Comparison of ENCODE assay signal across 14 mouse cellular contexts in the genomic region with DNA sequence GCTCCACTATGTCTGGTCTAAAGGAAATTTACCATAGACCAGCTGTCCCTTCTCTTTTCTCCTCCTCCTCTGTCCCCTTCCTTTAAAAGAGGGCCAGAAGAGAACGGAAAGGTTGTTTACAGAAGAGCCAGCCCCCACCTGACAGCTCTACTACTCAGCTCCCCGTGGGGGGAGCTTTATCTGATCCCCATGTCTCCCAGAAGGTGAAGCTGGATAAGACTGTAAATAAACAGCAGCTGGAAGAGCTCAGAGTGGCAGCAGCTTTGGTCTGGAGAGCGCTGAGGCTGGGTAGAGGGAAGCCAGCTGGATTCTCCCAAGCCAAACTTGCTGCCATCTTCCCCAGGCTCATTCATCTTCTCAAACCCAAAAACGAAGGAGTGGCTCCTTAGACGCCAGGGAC. TPM values are rescaled to one million over a fixed set of nuclear protein-coding genes. Genes with fewer than 3 reads are reported as not detected.
DNase-seq lines count a peak whose midpoint lies in the region; ATAC-seq and TF ChIP-seq lines count a peak whose summit lies in the region.
"Had no signal": no experiment of that assay in that cellular context is flagged by ENCODE, and none has a peak within 500 bp of the region (broad histone marks: within the 10 kb centered on the region; RNA-seq: fewer than 3 reads in every experiment).

No protein-coding gene starts in this region.

- TF ChIP-seq EP300 in MEL (IDR thresholded peaks at IDR 0.05; ENCODE audit: low read depth in 1 of 2, low read length in 2 of 2) = peak; percentile 36 to 71; a peak in 3 of 4 replicates

- TF ChIP-seq RAD21 in MEL (IDR thresholded peaks at IDR 0.05; ENCODE audit: low read depth, low read length) = no peak

- peak overlapping the region; percentile 65 for H3K27ac ChIP-seq in intestine, embryonic 14.5 days (ENCODE audit: low read depth)
- no peak overlapping the region for H3K27ac ChIP-seq in intestine, postnatal 0 days (ENCODE audit: low read depth, low read length)
- no peak overlapping the region for H3K27ac ChIP-seq in MEL (ENCODE audit: control insufficient read depth, low read depth, low read length)
- peak overlapping the region; percentile 69 for H3K27ac ChIP-seq in embryonic facial prominence, embryonic 14.5 days (replicated peaks; ENCODE audit: low read depth, low read length)
- peak overlapping the region; percentile 90 for H3K27ac ChIP-seq in lung, embryonic 16.5 days (ENCODE audit: low read length)
- no peak overlapping the region for H3K27ac ChIP-seq in forebrain, embryonic 11.5 days (ENCODE audit: low read depth, low read length)
- H3K27ac ChIP-seq in forebrain, embryonic 13.5 days = no peak overlapping the region
- H3K27ac ChIP-seq: neural tube, embryonic 13.5 days had no signal

- 8% methylated on average over 5 of the region's 5 CpGs for WGBS in intestine, embryonic 14.5 days
- 29% methylated on average over 5 of the region's 5 CpGs for WGBS in intestine, postnatal 0 days
- 30% methylated on average over 5 of the region's 5 CpGs for WGBS in embryonic facial prominence, embryonic 14.5 days
- 11% methylated on average over 5 of the region's 5 CpGs for WGBS in lung, embryonic 16.5 days
- WGBS in forebrain, embryonic 11.5 days = 46% methylated on average over 5 of the region's 5 CpGs
- WGBS in forebrain, embryonic 13.5 days = 50% methylated on average over 5 of the region's 5 CpGs

- H3K4me1 ChIP-seq in intestine, embryonic 14.5 days (replicated peaks; ENCODE audit: control insufficient read depth, insufficient read depth, low read length) = peaks cover 35% of the 10 kb centered on the region
- H3K4me1 ChIP-seq in intestine, postnatal 0 days (replicated peaks; ENCODE audit: control insufficient read depth, insufficient read depth, low read length) = no peaks in the 10 kb centered on the region; the same call in 1 of the 2 replicates
- peaks cover 19 to 29% of the 10 kb centered on the region in 2 experiments for H3K4me1 ChIP-seq in MEL (ENCODE audit: control insufficient read depth in 1 of 2, insufficient read depth in 2 of 2, low read length in 2 of 2)
- peaks cover 24% of the 10 kb centered on the region for H3K4me1 ChIP-seq in embryonic facial prominence, embryonic 14.5 days (ENCODE audit: control insufficient read depth, insufficient read depth, low read length)
- H3K4me1 ChIP-seq in lung, embryonic 16.5 days (replicated peaks; ENCODE audit: control insufficient read depth, insufficient read depth, low read length) = peaks cover 58% of the 10 kb centered on the region
- peaks cover 11% of the 10 kb centered on the region; the same call in 1 of the 2 replicates for H3K4me1 ChIP-seq in forebrain, embryonic 11.5 days (replicated peaks; ENCODE audit: control insufficient read depth, insufficient read depth, low read length)
- peaks cover 24% of the 10 kb centered on the region for H3K4me1 ChIP-seq in forebrain, embryonic 13.5 days

- no peaks in the 10 kb centered on the region for H3K79me2 ChIP-seq in MEL (ENCODE audit: control insufficient read depth, insufficient read depth, low read length, poor library complexity)

- H3K9me3 ChIP-seq in intestine, embryonic 14.5 days (ENCODE audit: control insufficient read depth, low read length) = no peaks in the 10 kb centered on the region
- H3K9me3 ChIP-seq in intestine, postnatal 0 days (ENCODE audit: control insufficient read depth) = no peaks in the 10 kb centered on the region
- no peaks in the 10 kb centered on the region for H3K9me3 ChIP-seq in MEL (replicated peaks; ENCODE audit: insufficient read depth, low read length)
- no peaks in the 10 kb centered on the region for H3K9me3 ChIP-seq in embryonic facial prominence, embryonic 14.5 days (ENCODE audit: control insufficient read depth, low read length)
- no peaks in the 10 kb centered on the region for H3K9me3 ChIP-seq in lung, embryonic 16.5 days (ENCODE audit: control insufficient read depth, low read length)
- H3K9me3 ChIP-seq in forebrain, embryonic 11.5 days (ENCODE audit: control insufficient read depth, low read length) = no peaks in the 10 kb centered on the region
- no peaks in the 10 kb centered on the region for H3K9me3 ChIP-seq in forebrain, embryonic 13.5 days (replicated peaks)
- H3K9me3 ChIP-seq: neural tube, embryonic 13.5 days had no signal

- peak; percentile 69 for ATAC-seq in intestine, embryonic 14.5 days (replicated peaks; ENCODE audit: low FRiP score, low TSS enrichment, low read depth)
- ATAC-seq in intestine, postnatal 0 days = no peak
- ATAC-seq in embryonic facial prominence, embryonic 14.5 days (ENCODE audit: low read depth) = no peak
- ATAC-seq in lung, embryonic 16.5 days (ENCODE audit: low read depth) = peak; percentile 90
- no peak for ATAC-seq in forebrain, embryonic 11.5 days (replicated peaks; ENCODE audit: low FRiP score)
- no peak for ATAC-seq in forebrain, embryonic 13.5 days
- ATAC-seq: inflammation-experienced regulatory T-cells, adult 6 months had no signal

- no peak overlapping the region for H3K9ac ChIP-seq in intestine, embryonic 14.5 days (ENCODE audit: low read length)
- H3K9ac ChIP-seq in intestine, postnatal 0 days (ENCODE audit: low read depth, low read length) = no peak overlapping the region
- no peak overlapping the region for H3K9ac ChIP-seq in MEL (ENCODE audit: control insufficient read depth, low read depth, low read length, poor library complexity, severe bottlenecking)
- no peak overlapping the region for H3K9ac ChIP-seq in embryonic facial prominence, embryonic 14.5 days (ENCODE audit: low read depth, low read length)
- 0 out of 2 replicates have a peak overlapping the region, but pooled peaks have one; percentile 17 for H3K9ac ChIP-seq in lung, embryonic 16.5 days (ENCODE audit: low read length)
- H3K9ac ChIP-seq in forebrain, embryonic 11.5 days (ENCODE audit: low read length) = no peak overlapping the region
- no peak overlapping the region for H3K9ac ChIP-seq in forebrain, embryonic 13.5 days
- H3K9ac ChIP-seq: neural tube, embryonic 13.5 days had no signal

- no peak overlapping the region for H3K4me3 ChIP-seq in intestine, embryonic 14.5 days (ENCODE audit: low read depth, low read length)
- H3K4me3 ChIP-seq in intestine, postnatal 0 days (ENCODE audit: low read depth, low read length) = no peak overlapping the region
- no peak overlapping the region for H3K4me3 ChIP-seq in MEL (ENCODE audit: control insufficient read depth in 1 of 2, insufficient read depth in 1 of 2, low read depth in 2 of 2, low read length in 2 of 2)
- peak overlapping the region; percentile 11; the same call in 1 of the 2 replicates for H3K4me3 ChIP-seq in embryonic facial prominence, embryonic 14.5 days (ENCODE audit: low read depth, low read length)
- peak overlapping the region; percentile 17 for H3K4me3 ChIP-seq in lung, embryonic 16.5 days (ENCODE audit: low read length)
- H3K4me3 ChIP-seq in forebrain, embryonic 11.5 days (ENCODE audit: low read depth, low read length) = no peak overlapping the region
- H3K4me3 ChIP-seq in forebrain, embryonic 13.5 days = no peak overlapping the region
- H3K4me3 ChIP-seq: neural tube, embryonic 13.5 days had no signal

- H3K4me2 ChIP-seq in intestine, embryonic 14.5 days (ENCODE audit: low read length) = no peak overlapping the region
- no peak overlapping the region for H3K4me2 ChIP-seq in intestine, postnatal 0 days (replicated peaks; ENCODE audit: low read depth)
- H3K4me2 ChIP-seq in embryonic facial prominence, embryonic 14.5 days (ENCODE audit: low read depth, low read length) = peak overlapping the region; percentile 23; the same call in 1 of the 2 replicates
- peak overlapping the region; percentile 40 for H3K4me2 ChIP-seq in lung, embryonic 16.5 days (ENCODE audit: low read depth, low read length)
- H3K4me2 ChIP-seq in forebrain, embryonic 11.5 days (ENCODE audit: low read depth, low read length, severe bottlenecking) = no peak overlapping the region
- H3K4me2 ChIP-seq in forebrain, embryonic 13.5 days = no peak overlapping the region
- H3K4me2 ChIP-seq: neural tube, embryonic 13.5 days had no signal

- H3K27me3 ChIP-seq in intestine, embryonic 14.5 days (replicated peaks; ENCODE audit: control insufficient read depth, insufficient read depth, low read length) = no peaks in the 10 kb centered on the region
- H3K27me3 ChIP-seq in intestine, postnatal 0 days (replicated peaks; ENCODE audit: control insufficient read depth, insufficient read depth, low read length) = no peaks in the 10 kb centered on the region
- no peaks in the 10 kb centered on the region for H3K27me3 ChIP-seq in MEL (ENCODE audit: control insufficient read depth in 1 of 2, insufficient read depth in 2 of 2, low read length in 2 of 2)
- H3K27me3 ChIP-seq in embryonic facial prominence, embryonic 14.5 days (replicated peaks; ENCODE audit: control insufficient read depth, insufficient read depth, low read length) = no peaks in the 10 kb centered on the region
- H3K27me3 ChIP-seq in lung, embryonic 16.5 days (ENCODE audit: control insufficient read depth, insufficient read depth, low read depth, low read length) = no peaks in the 10 kb centered on the region
- H3K27me3 ChIP-seq in forebrain, embryonic 11.5 days (ENCODE audit: control insufficient read depth, insufficient read depth, low read length) = no peaks in the 10 kb centered on the region
- no peaks in the 10 kb centered on the region for H3K27me3 ChIP-seq in forebrain, embryonic 13.5 days
- H3K27me3 ChIP-seq: CH12.LX; neural tube, embryonic 13.5 days had no signal

- H3K36me3 ChIP-seq in intestine, embryonic 14.5 days (ENCODE audit: control insufficient read depth, insufficient read depth, low read length) = no peaks in the 10 kb centered on the region
- no peaks in the 10 kb centered on the region for H3K36me3 ChIP-seq in intestine, postnatal 0 days (ENCODE audit: control insufficient read depth, insufficient read depth)
- H3K36me3 ChIP-seq in MEL (ENCODE audit: control insufficient read depth in 1 of 2, insufficient read depth in 2 of 2, low read length in 2 of 2) = peaks cover 0 to 26% of the 10 kb centered on the region in 2 experiments; a peak in 2 of 4 replicates
- H3K36me3 ChIP-seq in embryonic facial prominence, embryonic 14.5 days (ENCODE audit: control insufficient read depth, insufficient read depth, low read length) = no peaks in the 10 kb centered on the region
- H3K36me3 ChIP-seq in lung, embryonic 16.5 days (ENCODE audit: control insufficient read depth, insufficient read depth, low read length) = no peaks in the 10 kb centered on the region
- H3K36me3 ChIP-seq in forebrain, embryonic 11.5 days (ENCODE audit: control insufficient read depth, insufficient read depth, low read length) = no peaks in the 10 kb centered on the region
- H3K36me3 ChIP-seq in forebrain, embryonic 13.5 days (ENCODE audit: poor library complexity, severe bottlenecking) = no peaks in the 10 kb centered on the region
- H3K36me3 ChIP-seq: neural tube, embryonic 13.5 days had no signal

- no peak for DNase-seq in intestine, embryonic 14.5 days (ENCODE audit: low spot score)
- DNase-seq in MEL (ENCODE audit: low read depth, low spot score) (peak; percentile 40), adipocyte (ENCODE audit: low spot score) (no peak)
- DNase-seq in embryonic facial prominence, embryonic 14.5 days (ENCODE audit: low spot score) = no peak
- no peak for DNase-seq in forebrain, embryonic 11.5 days (ENCODE audit: low spot score)
- DNase-seq: heart, adult 18-20 months; right cerebral cortex, postnatal 25 days; thymus, postnatal 25 days had no signal

- no peak for TF ChIP-seq CTCF in intestine, postnatal 0 days (IDR thresholded peaks at IDR 0.05; ENCODE audit: low read depth)
- TF ChIP-seq CTCF in MEL (IDR thresholded peaks at IDR 0.05 in 2 of 3, conservative IDR thresholded peaks at IDR 0.05 in 1 of 3; ENCODE audit: control insufficient read depth in 1 of 3, insufficient read depth in 1 of 3, low read depth in 2 of 3, low read length in 3 of 3, poor library complexity in 1 of 3, severe bottlenecking in 1 of 3) = no peak

- TF ChIP-seq POLR2A in MEL (IDR thresholded peaks at IDR 0.05; ENCODE audit: control insufficient read depth in 1 of 2, insufficient read depth in 1 of 2, low read depth in 1 of 2, low read length in 2 of 2, poor library complexity in 1 of 2) = no peak

RNA-seq across cellular contexts. Expression of a gene that starts 5.9 kb away (rescaled TPM):
- polyA plus RNA-seq in intestine, embryonic 14.5 days (2014; fragmentation: Nextera tagmentation; extraction: Ambion mirVana) = 46.3 and 46.4 TPM in 2 replicates
- 86.9 and 96.2 TPM in 2 replicates for polyA plus RNA-seq in intestine, postnatal 0 days (2015; fragmentation: Nextera tagmentation; extraction: Ambion mirVana)
- total RNA-seq in MEL (2012; rRNA removed) = 19.2 and 20.3 TPM in 2 replicates
- polyA plus RNA-seq in MEL (2012; ENCODE audit: insufficient read depth in 1 of 2, insufficient read length in 2 of 2, low read depth in 1 of 2, low replicate concordance in 2 of 2, missing spikeins in 1 of 2) = 10 to 100 TPM in 1 of 2 experiments, not detected in 1; 28.5 TPM
- 35.7 and 39.7 TPM in 2 replicates for polyA plus RNA-seq in embryonic facial prominence, embryonic 14.5 days (2014; fragmentation: Nextera tagmentation; extraction: Ambion mirVana)
- 131 and 132 TPM in 2 replicates for polyA plus RNA-seq in lung, embryonic 16.5 days (2015; fragmentation: Nextera tagmentation; extraction: Ambion mirVana)
- 54.2 and 57.9 TPM in 2 replicates for polyA plus RNA-seq in forebrain, embryonic 11.5 days (2014; fragmentation: Nextera tagmentation; extraction: Ambion mirVana)
- 49.7 and 57.8 TPM in 2 replicates for polyA plus RNA-seq in forebrain, embryonic 13.5 days (2015; fragmentation: Nextera tagmentation; extraction: Ambion mirVana)

RNA-seq across cellular contexts. Expression of a gene that starts 41.0 kb away (rescaled TPM):
- 71.4 and 76.1 TPM in 2 replicates for polyA plus RNA-seq in intestine, embryonic 14.5 days (2014; fragmentation: Nextera tagmentation; extraction: Ambion mirVana)
- 30.5 and 33.3 TPM in 2 replicates for polyA plus RNA-seq in intestine, postnatal 0 days (2015; fragmentation: Nextera tagmentation; extraction: Ambion mirVana)
- total RNA-seq in MEL (2012; rRNA removed) = 16.7 and 24.8 TPM in 2 replicates
- 10 to 100 TPM in 1 of 2 experiments, not detected in 1; 29.9 TPM for polyA plus RNA-seq in MEL (2012; ENCODE audit: insufficient read depth in 1 of 2, insufficient read length in 2 of 2, low read depth in 1 of 2, low replicate concordance in 2 of 2, missing spikeins in 1 of 2)
- polyA plus RNA-seq in embryonic facial prominence, embryonic 14.5 days (2014; fragmentation: Nextera tagmentation; extraction: Ambion mirVana) = 72.7 and 76.2 TPM in 2 replicates
- polyA plus RNA-seq in lung, embryonic 16.5 days (2015; fragmentation: Nextera tagmentation; extraction: Ambion mirVana) = 104 TPM in 2 replicates
- polyA plus RNA-seq in forebrain, embryonic 11.5 days (2014; fragmentation: Nextera tagmentation; extraction: Ambion mirVana) = 87.8 and 96.1 TPM in 2 replicates
- 84.1 and 88.2 TPM in 2 replicates for polyA plus RNA-seq in forebrain, embryonic 13.5 days (2015; fragmentation: Nextera tagmentation; extraction: Ambion mirVana)

Comparison
In these comparisons a context has a peak if more than half of its experiments do, and no peak if none do; other contexts are left out.
1. ATAC-seq: peak in intestine, embryonic 14.5 days (single experiment) and lung, embryonic 16.5 days (single experiment); none in intestine, postnatal 0 days (single experiment), embryonic facial prominence, embryonic 14.5 days (single experiment), forebrain, embryonic 11.5 days (single experiment) and forebrain, embryonic 13.5 days (single experiment).
2. H3K27ac ChIP-seq: peak in intestine, embryonic 14.5 days (single experiment), embryonic facial prominence, embryonic 14.5 days (single experiment) and lung, embryonic 16.5 days (single experiment); none in intestine, postnatal 0 days (single experiment), MEL (single experiment), forebrain, embryonic 11.5 days (single experiment) and forebrain, embryonic 13.5 days (single experiment).
3. H3K4me2 ChIP-seq: peak in embryonic facial prominence, embryonic 14.5 days (single experiment) and lung, embryonic 16.5 days (single experiment); none in intestine, embryonic 14.5 days (single experiment), intestine, postnatal 0 days (single experiment), forebrain, embryonic 11.5 days (single experiment) and forebrain, embryonic 13.5 days (single experiment).
4. H3K4me3 ChIP-seq: peak in embryonic facial prominence, embryonic 14.5 days (single experiment) and lung, embryonic 16.5 days (single experiment); none in intestine, embryonic 14.5 days (single experiment), intestine, postnatal 0 days (single experiment), MEL (0 of 2), forebrain, embryonic 11.5 days (single experiment) and forebrain, embryonic 13.5 days (single experiment).